Mouse (Mus musculus) forebrain, embryonic 14.5 days (tissue): Measurements from ENCODE around the gene Kank2. TPM values are rescaled to one million over a fixed set of nuclear protein-coding genes. Genes with fewer than 3 reads are reported as not detected.

ENCODE experiments used
- ATAC-seq: fragments of 200-750 bp; cut with Nextera tagmentation; 2 replicates; pipeline ENCODE4 v1.8.0; 2017; ENCODE audit warnings: mild to moderate bottlenecking, moderate library complexity
- DNase-seq: peaks from one replicate; pipeline ENCODE4 v3.0.0-alpha.2; 2015; ENCODE audit warnings: low spot score
- H3K27ac ChIP-seq: fragments of 300-500 bp; sonication (generic); 2 replicates; pipeline ENCODE4 v1.5.1; 2014; ENCODE audit warnings: low read depth, mild to moderate bottlenecking, control low read depth, low read length, moderate library complexity
- H3K27me3 ChIP-seq: fragments of 300-500 bp; sonication (generic); replicated peaks from 2 replicates; pipeline ENCODE4 v1.6.1; 2014; ENCODE audit warnings: low read length, control low read depth, mixed read lengths; ENCODE audit not compliant: control insufficient read depth, insufficient read depth
- H3K36me3 ChIP-seq: fragments of 300-500 bp; sonication (generic); 2 replicates; pipeline ENCODE4 v1.6.1; 2014; ENCODE audit warnings: low read length, control low read depth; ENCODE audit not compliant: control insufficient read depth, insufficient read depth
- H3K4me1 ChIP-seq: fragments of 300-500 bp; sonication (generic); 2 replicates; pipeline ENCODE4 v1.6.1; 2014; ENCODE audit warnings: antibody characterized with exemption, low read length, control low read depth; ENCODE audit not compliant: control insufficient read depth, insufficient read depth
- H3K4me2 ChIP-seq: fragments of 300-500 bp; sonication (generic); 2 replicates; pipeline ENCODE4 v1.6.1; 2014; ENCODE audit warnings: mild to moderate bottlenecking, control low read depth, low read length
- H3K4me3 ChIP-seq: fragments of 300-500 bp; sonication (generic); 2 replicates; pipeline ENCODE4 v1.5.1; 2014; ENCODE audit warnings: low read depth, low read length, control low read depth
- H3K9ac ChIP-seq: fragments of 300-500 bp; sonication (generic); 2 replicates; pipeline ENCODE4 v1.6.1; 2014; ENCODE audit warnings: mild to moderate bottlenecking, low read length, control low read depth, moderate library complexity
- H3K9me3 ChIP-seq: fragments of 300-500 bp; sonication (generic); replicated peaks from 2 replicates; pipeline ENCODE4 v1.6.1; 2016; ENCODE audit warnings: low read length, control low read depth, mixed read lengths; ENCODE audit not compliant: control insufficient read depth
- WGBS: fragments of 180-500 bp; shearing (Covaris S2); extraction: QIAGEN DNeasy Blood & Tissue Kit; methylation state at CpG from one replicate; pipeline ENCODE4 v1.1.7; 2014; 5-methylcytosine and 5-hydroxymethylcytosine counted together
- polyA plus RNA-seq: library from polyadenylated mRNA; unstranded; fragments of >200 nt; fragmentation: Nextera tagmentation; extraction: Ambion mirVana; gene quantifications from 2 replicates; pipeline ENCODE4 v1.2.1, GENCODE M21; 2014

The Kank2 gene
- 0.99 and 1.3 TPM in 2 replicates for polyA plus RNA-seq

DNA sequence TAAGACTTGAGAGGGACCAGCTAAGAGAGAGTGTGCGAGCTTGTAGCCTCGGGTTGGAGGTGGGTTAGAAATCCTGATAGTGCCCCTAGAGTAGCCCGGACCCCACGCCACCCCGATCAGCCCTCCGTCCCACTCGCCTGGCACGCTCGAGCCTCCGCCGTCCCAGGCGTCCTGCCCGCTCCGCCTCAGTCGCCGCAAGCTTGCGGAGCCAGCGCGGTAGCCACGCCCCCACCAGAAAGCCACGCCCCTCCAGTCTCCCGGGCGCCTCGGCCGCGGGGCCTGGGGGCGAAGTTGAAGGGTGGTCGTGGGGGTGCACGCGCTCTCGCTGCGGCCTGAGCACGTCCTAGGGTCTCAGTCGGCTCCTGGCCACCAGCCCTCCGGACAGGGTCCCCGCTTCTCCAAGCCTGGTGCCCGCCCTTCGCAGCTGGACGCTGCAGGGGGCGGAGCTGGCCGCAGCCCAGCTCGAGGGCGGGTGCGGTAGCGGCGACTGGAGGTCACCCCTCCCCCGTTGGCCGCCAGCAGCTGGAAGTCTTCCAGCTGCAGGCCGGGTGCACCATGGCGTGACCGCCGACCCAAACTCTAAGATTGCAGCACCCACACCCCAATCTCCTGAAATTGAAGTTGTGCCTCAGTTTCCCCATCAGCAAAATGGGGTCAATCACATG lies at the start of gene Kank2:
Gene Kank2 (minus strand): TSS at position 400 of the 665 bp plus-strand sequence.
- Histone ChIP-seq H3K4me1 (peaks cover 7% of the 10 kb centered on the region), H3K4me2 (peak within 1 kb of the TSS; percentile 87), H3K4me3 (peak within 1 kb of the TSS; percentile 51), H3K9ac (peak within 1 kb of the TSS; percentile 68), H3K9me3 (no peaks in the 10 kb centered on the region), H3K27ac (peak within 1 kb of the TSS; percentile 52; the same call in 1 of the 2 replicates), H3K36me3 (no peaks in the 10 kb centered on the region), H3K27me3 (no peaks in the 10 kb centered on the region)
- ATAC-seq = peak; percentile 86
- DNase-seq = peak; percentile 74
- WGBS = under 1% methylated on average over 50 of the region's 52 CpGs

DNA sequence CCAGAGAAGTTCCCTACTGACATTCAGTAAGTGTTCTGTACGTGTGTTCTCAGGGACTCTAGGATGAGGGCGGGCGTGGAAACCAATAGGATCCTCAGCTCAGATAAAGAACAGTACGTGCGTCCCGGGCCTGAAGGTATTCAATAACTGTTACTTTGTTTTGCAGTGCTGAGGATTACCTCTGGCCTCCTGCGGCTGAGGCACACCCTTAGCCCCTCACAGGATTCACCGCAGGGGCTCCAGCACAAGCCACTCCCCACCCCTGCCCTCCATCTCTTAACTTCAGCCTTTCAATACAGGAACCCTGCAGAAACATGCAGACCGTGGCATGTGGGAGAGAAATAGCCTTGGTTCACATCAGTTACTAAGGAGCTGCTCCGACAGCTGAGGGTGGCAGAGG lies 49.4 kb upstream of the Kank2 start:
- Histone ChIP-seq H3K9ac (no peak overlapping the region), H3K9me3 (no peaks in the 10 kb centered on the region), H3K27ac (no peak overlapping the region)

GRCm38 (mm10) chr9:21847425-21847824 lies 48.9 kb upstream of the Kank2 start:
- Histone ChIP-seq H3K4me2 (no peak overlapping the region), H3K9ac (no peak overlapping the region), H3K4me1 (no peaks in the 10 kb centered on the region), H3K27ac (no peak overlapping the region), H3K4me3 (no peak overlapping the region), H3K27me3 (no peaks in the 10 kb centered on the region), H3K36me3 (no peaks in the 10 kb centered on the region), H3K9me3 (no peaks in the 10 kb centered on the region)
- 30% methylated on average over 3 of the region's 3 CpGs for WGBS
- DNase-seq (no peak), ATAC-seq (no peak)

More for the DNA sequence above, 49.4 kb upstream of the Kank2 start:
- 21% methylated on average over 10 of the region's 10 CpGs for WGBS
- Histone ChIP-seq H3K4me1 (no peaks in the 10 kb centered on the region), H3K36me3 (no peaks in the 10 kb centered on the region), H3K4me3 (no peak overlapping the region), H3K27me3 (no peaks in the 10 kb centered on the region), H3K4me2 (no peak overlapping the region)
- DNase-seq (no peak), ATAC-seq (no peak)

GRCm38 (mm10) chr9:21846755-21847341 lies 48.3 kb upstream of the Kank2 start:
- Histone ChIP-seq H3K9ac (no peak overlapping the region), H3K9me3 (no peaks in the 10 kb centered on the region), H3K4me3 (no peak overlapping the region), H3K27ac (no peak overlapping the region), H3K4me2 (no peak overlapping the region), H3K36me3 (no peaks in the 10 kb centered on the region), H3K4me1 (no peaks in the 10 kb centered on the region), H3K27me3 (no peaks in the 10 kb centered on the region)
- peak; percentile 10 for DNase-seq
- 19% methylated on average over 11 of the region's 11 CpGs for WGBS
- ATAC-seq = no peak

GRCm38 (mm10) chr9:21845381-21846080 lies 47.0 kb upstream of the Kank2 start:
- Histone ChIP-seq H3K4me3 (no peak overlapping the region), H3K27ac (no peak overlapping the region), H3K4me2 (no peak overlapping the region), H3K9ac (no peak overlapping the region), H3K27me3 (no peaks in the 10 kb centered on the region), H3K36me3 (no peaks in the 10 kb centered on the region), H3K9me3 (no peaks in the 10 kb centered on the region), H3K4me1 (no peaks in the 10 kb centered on the region)
- 57% methylated on average over 14 of the region's 14 CpGs for WGBS
- ATAC-seq = no peak
- DNase-seq = no peak

GRCm38 (mm10) chr9:21843086-21843485 lies 44.5 kb upstream of the Kank2 start:
- no peak overlapping the region for H3K27ac ChIP-seq
- no peak for DNase-seq
- no peak for ATAC-seq
- H3K4me1 ChIP-seq = no peaks in the 10 kb centered on the region
- H3K4me2 ChIP-seq = no peak overlapping the region
- no peak overlapping the region for H3K4me3 ChIP-seq
- H3K36me3 ChIP-seq = no peaks in the 10 kb centered on the region
- H3K9me3 ChIP-seq = no peaks in the 10 kb centered on the region
- 88% methylated on average over 6 of the region's 6 CpGs for whole genome bisulfite sequencing
- no peak overlapping the region for H3K9ac ChIP-seq
- H3K27me3 ChIP-seq = no peaks in the 10 kb centered on the region

DNA sequence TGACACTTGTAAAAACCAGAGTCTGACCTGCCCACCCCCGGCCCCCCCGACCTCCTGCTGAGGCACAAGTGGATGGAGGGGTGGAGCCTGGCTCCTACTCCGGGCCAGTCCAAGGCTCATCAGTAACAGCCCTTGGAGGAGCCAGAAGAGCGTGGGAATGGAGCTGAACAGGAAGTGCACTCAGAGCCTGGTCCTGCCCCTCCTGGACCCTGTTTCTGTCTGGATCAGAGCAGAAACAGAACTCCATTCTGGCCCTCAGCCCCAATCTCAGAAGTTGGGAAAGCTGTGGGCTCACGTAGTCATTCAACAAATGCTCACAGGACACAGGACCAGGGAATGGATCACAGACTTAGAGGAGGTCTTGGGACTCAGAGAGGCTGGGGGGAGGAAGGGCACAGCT lies 43.8 kb upstream of the Kank2 start:
- Histone ChIP-seq H3K9me3 (no peaks in the 10 kb centered on the region), H3K4me3 (no peak overlapping the region), H3K27ac (no peak overlapping the region), H3K9ac (peak overlapping the region; percentile 13; the same call in 1 of the 2 replicates), H3K4me1 (no peaks in the 10 kb centered on the region), H3K27me3 (no peaks in the 10 kb centered on the region), H3K36me3 (no peaks in the 10 kb centered on the region), H3K4me2 (no peak overlapping the region)
- DNase-seq (no peak), ATAC-seq (no peak)
- 58% methylated on average over 5 of the region's 5 CpGs for WGBS

GRCm38 (mm10) chr9:21841340-21841739 lies 42.8 kb upstream of the Kank2 start:
- WGBS = 95% methylated on average over 6 of the region's 6 CpGs
- DNase-seq (no peak), ATAC-seq (no peak)

More at GRCm38 (mm10) chr9:21841340-21841739, 42.8 kb upstream of the Kank2 start:
- Histone ChIP-seq H3K4me2 (no peak overlapping the region), H3K9me3 (no peaks in the 10 kb centered on the region), H3K27ac (no peak overlapping the region), H3K4me3 (no peak overlapping the region), H3K9ac (no peak overlapping the region), H3K36me3 (no peaks in the 10 kb centered on the region), H3K4me1 (no peaks in the 10 kb centered on the region), H3K27me3 (no peaks in the 10 kb centered on the region)
